Mouse (Mus musculus): ENCODE results near the gene Ccdc150.
A peak's percentile ranks its signal among the peaks of the same experiment; 100 is the strongest.

Ccdc150 gene

GRCm38 (mm10) chr1:54250158-54250866 is at the start of gene Ccdc150:
TSS of gene Ccdc150 (plus strand) at chr1:54250683.
- DNase-seq (ENCODE audit: low spot score in 2 of 2): peak; percentile 94 to 98

- no peak for DNase-seq (ENCODE audit: low spot score in 2 of 2)
Measured at GRCm38 (mm10) chr1:54220273-54220672, 30.2 kb upstream of the Ccdc150 start.

GRCm38 (mm10) chr1:54242722-54243121 is 7.8 kb upstream of the Ccdc150 start:
- no peak for DNase-seq (ENCODE audit: low spot score in 2 of 2)

- no peak for DNase-seq (ENCODE audit: low spot score in 2 of 2)
Measured at GRCm38 (mm10) chr1:54275552-54275951, 25.1 kb downstream of the Ccdc150 start.

GRCm38 (mm10) chr1:54279628-54280027 is 29.1 kb downstream of the Ccdc150 start:
- no peak for DNase-seq (ENCODE audit: low spot score in 2 of 2)

GRCm38 (mm10) chr1:54280651-54281050 is 30.2 kb downstream of the Ccdc150 start:
- no peak for DNase-seq (ENCODE audit: low spot score in 2 of 2)

GRCm38 (mm10) chr1:54306404-54306803 is 55.9 kb downstream of the Ccdc150 start:
- no peak for DNase-seq (ENCODE audit: low spot score in 2 of 2)

GRCm38 (mm10) chr1:54326647-54327046 is 76.2 kb downstream of the Ccdc150 start:
- DNase-seq (ENCODE audit: low spot score in 2 of 2): no peak

- DNase-seq (ENCODE audit: low spot score in 2 of 2): no peak
Measured at GRCm38 (mm10) chr1:54327876-54328545, 77.5 kb downstream of the Ccdc150 start.

GRCm38 (mm10) chr1:54332988-54333387 is 82.5 kb downstream of the Ccdc150 start:
- peak in 1 of 2 experiments; percentile 50 for DNase-seq (ENCODE audit: low spot score in 2 of 2)

- no peak for DNase-seq (ENCODE audit: low spot score in 2 of 2)
Measured at GRCm38 (mm10) chr1:54354786-54355185, 104.3 kb downstream of the Ccdc150 start.

GRCm38 (mm10) chr1:54355485-54355884 is 105.0 kb downstream of the Ccdc150 start:
- no peak for DNase-seq (ENCODE audit: low spot score in 2 of 2)

GRCm38 (mm10) chr1:54356566-54356965 is 106.1 kb downstream of the Ccdc150 start:
- no peak for DNase-seq (ENCODE audit: low spot score in 2 of 2)

- no peak for DNase-seq (ENCODE audit: low spot score in 2 of 2)
Measured at GRCm38 (mm10) chr1:54377506-54378051, 127.1 kb downstream of the Ccdc150 start.

GRCm38 (mm10) chr1:54380978-54381914 is 130.8 kb downstream of the Ccdc150 start:
- peak in 1 of 2 experiments; percentile 63 for DNase-seq (ENCODE audit: low spot score in 2 of 2)

GRCm38 (mm10) chr1:54384221-54384620 is 133.7 kb downstream of the Ccdc150 start:
- DNase-seq (ENCODE audit: low spot score in 2 of 2): no peak

GRCm38 (mm10) chr1:54402736-54403135 is 152.3 kb downstream of the Ccdc150 start:
- no peak for DNase-seq (ENCODE audit: low spot score in 2 of 2)
